Mouse (Mus musculus): Measurements from ENCODE around the gene Bmpr2.
A peak's percentile ranks its signal among the peaks of the same experiment; 100 is the strongest.

Gene Bmpr2

DNA sequence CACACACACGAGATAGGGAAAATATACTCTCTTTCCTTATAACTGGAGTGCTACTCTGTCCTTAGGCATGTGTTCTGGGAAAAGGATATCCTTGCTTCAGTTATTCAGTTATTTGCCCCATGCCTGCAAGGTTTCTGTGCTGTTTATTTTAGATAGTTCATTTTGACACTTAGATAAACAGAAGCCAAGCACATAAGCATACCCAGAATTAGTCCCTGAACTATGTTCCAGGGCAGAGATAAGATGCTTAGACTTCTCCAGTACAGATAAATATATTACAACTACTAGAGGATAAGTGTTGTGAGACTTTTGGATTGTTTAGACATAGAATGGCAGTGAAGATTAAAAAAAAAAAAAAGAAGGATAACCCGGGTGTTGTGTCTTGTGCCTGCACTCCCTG lies 41.2 kb downstream of the Bmpr2 start:
- no peak for DNase-seq

DNA sequence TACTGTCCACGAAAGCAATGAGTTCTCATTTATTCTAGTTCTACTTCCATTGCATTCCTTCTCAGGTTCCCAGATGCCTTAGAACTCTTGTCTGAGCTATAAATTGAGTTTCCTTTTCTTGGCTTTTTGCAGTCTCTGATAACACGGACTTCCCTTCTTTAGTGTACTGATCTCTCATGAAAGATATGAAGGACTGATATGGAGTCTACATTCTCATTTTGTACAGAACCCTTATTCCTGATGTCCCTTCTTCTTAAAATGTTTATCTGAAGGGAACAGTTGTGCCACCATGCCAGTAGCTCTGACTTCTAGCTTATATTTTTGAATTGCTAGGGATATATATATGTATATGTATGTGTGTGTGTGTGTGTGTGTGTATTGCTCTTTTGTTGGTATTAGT lies 46.7 kb downstream of the Bmpr2 start:
- DNase-seq = no peak

DNA sequence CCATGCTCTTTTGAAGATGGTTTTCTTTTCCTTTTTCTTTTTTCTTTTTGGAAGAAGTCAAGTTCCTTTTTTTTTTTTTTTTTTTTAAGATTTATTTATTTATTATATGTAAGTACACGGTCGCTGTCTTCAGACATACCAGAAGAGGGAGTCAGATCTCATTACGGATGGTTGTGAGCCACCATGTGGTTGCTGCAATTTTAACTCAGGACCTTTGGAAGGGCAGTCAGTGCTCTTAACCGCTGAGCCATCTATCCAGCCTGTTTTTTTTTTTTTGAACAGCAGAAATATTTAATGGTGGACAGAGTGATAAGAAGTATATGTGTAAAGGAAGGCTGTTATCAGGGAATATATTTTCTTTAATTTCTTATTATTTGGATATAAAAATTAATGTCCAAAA lies 49.6 kb downstream of the Bmpr2 start:
- DNase-seq = no peak

DNA sequence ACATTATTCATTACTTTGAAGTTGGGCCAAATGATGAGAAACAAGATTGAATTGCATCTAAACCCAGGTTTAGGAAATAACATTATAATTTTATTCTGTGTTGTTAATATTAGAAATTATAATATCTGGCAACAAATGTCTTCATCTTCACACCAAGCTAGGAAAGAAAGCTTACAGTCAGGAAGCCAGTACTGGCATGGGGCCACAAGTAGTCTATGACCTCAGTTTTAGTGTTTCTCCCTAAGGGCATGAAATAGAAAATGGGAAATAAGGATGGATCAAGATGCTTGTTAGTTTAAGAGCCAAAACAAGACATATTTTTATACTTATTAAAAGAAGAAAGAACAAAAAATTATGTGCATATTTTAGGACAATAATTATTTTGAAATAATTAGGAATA lies 62.2 kb downstream of the Bmpr2 start:
- DNase-seq = no peak

DNA sequence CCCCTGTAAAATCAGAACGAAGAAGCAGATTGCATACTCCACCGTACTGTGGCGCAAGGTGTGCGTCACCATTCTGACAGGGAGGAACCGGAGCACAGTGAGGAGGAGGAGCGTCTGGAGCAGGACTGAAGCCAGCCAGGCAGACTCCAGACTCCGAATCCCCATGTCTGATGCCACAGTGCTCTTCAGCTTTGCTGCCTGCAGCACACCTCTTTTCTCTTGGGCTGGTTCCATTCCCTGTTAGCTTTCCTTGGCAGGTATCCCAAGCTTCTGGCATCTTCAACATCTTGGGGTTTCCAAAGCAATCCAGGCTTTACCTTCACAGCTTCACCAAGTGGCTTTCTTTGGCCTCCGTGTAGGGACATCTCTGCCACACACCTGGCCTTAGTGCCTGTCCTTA lies 63.4 kb downstream of the Bmpr2 start:
- no peak for DNase-seq

DNA sequence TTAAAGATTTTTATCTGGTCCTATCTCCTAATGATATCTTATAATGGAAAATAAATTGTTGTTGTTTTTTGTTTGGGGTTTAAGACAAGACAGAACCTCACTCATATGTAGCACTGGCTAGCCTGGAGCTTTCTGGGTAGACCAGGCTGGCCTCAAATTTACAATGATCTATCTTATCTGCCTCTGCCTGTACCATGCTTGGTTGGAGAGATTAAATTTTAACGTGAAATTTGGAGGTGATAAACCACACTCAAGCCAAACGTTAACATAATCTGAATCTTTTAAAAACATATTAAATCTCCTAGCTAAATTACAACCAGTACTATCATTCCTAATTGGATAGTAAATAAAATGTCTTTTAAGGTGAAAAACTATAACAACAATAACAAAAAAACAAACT lies 66.2 kb downstream of the Bmpr2 start:
- no peak for DNase-seq

DNA sequence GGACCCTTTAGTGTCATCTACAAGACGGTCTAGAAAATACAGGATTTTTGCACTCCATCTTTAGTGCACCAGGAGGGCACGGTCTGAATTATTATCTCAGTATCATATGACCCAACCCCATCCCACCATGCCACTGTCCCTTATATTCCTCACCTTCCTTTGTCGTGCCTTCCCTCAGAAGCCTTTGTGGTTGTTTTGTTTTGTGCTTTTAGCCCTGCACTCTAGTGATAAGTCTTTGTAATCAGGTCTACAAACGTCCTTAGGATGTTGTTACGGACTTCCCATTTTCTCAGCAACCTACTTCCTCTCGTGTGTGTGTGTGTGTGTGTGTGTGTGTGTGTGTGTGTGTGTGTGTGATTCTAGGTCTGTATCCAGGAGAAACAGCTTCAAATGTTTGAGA lies 67.0 kb downstream of the Bmpr2 start:
- DNase-seq = no peak

DNA sequence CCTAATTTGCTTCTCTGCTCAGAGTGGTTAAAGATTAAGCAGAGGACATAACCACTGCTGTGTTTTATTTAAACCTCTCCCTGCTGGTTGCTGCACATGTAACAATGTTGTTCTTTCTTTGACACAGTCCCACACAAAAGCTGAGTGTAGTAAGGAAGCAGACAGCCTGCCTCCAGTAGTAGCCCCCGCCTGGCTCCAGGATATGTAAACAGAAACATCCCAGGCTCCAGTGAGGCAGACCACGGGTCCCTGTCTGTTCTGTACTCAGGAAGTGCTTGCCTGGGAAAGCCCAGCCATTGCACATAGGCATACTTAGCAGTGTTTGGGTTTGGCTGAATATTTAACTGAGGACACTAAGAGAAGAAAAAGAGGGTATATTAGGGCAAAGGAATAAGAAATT lies 70.5 kb downstream of the Bmpr2 start:
- no peak for DNase-seq

DNA sequence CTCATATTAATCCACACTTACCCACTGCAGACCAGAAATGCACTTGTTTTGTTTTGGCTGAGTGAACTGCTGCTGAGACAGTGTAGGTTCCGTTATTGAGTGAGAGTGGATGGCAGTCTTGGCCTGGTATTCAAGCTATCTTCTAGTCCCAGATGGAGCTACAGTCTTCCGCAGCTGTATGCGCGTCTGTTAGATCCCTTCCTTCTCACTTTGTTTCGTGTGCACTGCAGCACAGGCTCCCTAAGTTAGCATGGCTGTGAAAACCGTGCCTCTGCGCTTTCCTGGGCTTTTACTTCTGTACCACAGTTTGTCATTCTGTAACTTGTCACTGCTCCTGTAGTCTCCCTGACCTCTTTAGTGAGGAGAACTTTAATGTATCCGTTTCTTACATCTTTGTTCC lies 85.1 kb downstream of the Bmpr2 start:
- no peak for DNase-seq

DNA sequence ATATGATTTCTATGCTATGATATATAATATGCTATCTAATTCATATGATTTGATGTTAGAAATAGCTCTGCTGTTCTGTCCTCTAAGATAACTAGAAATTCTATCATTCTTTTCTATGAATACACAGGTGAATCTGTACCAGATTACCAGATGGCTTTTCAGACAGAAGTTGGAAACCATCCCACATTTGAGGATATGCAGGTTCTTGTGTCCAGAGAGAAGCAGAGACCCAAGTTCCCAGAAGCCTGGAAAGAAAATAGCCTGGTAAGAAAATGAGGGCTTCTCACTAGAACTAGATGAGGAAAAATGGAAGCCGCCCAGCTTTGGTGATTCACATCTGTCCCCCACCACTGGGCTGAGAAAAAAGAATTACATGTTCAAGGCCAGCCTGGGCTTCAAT lies 95.8 kb downstream of the Bmpr2 start:
- DNase-seq = no peak

DNA sequence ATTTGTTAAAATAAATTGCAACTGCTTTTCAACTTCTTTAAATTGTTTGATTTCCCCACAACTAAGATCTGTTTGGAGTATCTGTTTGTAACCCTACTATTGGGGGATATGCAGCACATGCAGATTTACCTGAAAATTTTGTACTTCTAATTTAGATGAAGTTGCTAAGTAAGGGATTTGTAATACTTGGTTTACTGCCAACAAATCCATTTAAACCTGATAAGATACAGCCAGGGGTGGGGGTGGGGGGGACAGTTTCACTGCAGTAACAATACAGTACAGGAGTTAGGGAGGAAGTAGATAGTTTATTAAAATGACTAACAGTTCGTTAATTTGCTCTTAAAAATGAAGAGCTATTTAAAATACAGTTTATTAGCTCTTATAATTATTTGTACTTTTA lies 98.9 kb downstream of the Bmpr2 start:
- no peak for DNase-seq

DNA sequence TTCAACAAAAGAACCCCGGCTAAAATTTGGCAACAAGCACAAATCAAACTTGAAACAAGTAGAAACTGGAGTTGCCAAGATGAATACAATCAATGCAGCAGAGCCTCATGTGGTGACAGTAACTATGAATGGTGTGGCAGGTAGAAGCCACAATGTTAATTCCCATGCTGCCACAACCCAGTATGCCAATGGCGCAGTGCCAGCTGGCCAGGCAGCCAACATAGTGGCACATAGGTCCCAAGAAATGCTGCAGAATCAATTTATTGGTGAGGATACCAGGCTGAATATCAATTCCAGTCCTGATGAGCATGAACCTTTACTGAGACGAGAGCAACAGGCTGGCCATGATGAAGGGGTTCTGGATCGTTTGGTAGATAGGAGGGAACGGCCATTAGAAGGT lies 104.8 kb downstream of the Bmpr2 start:
- no peak for DNase-seq

DNA sequence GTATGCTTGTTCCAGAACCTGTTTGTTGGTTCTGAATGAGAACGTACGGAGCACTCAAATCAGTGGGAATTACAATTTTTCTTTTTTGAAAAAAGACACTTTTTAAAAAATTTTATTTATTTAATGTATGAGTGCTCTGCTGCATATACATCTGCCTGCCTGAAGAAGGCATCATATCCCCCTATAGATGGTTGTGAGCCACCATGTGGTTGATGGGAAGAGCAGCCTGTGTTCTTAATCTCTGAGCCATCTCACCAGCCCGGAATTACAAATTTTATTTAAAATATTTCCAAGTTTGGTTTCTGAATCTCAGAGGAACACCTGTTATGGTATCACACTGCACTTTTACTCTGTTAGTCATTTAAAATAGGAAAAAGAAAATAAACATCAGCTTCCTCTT lies 110.8 kb downstream of the Bmpr2 start:
- no peak for DNase-seq

DNA sequence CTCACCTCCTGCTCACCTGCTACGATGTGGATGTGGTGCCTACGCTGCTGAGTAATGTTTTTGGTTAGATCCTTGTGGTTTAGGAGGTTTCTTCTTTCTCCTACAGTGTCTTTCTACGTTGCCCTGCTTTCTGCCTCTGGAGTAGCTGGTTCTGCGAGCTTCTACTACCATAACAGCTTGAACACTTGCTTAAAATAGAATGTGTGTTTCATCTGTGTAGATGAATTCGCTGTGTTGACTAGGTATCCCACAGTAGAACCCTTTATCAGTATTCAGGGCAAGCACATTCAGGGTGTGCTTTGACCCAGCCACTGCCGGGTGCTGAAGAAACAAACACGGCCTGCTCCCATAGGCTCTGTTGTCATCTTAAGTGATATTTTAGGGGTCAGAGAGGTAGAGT lies 114.9 kb downstream of the Bmpr2 start:
- DNase-seq = no peak

DNA sequence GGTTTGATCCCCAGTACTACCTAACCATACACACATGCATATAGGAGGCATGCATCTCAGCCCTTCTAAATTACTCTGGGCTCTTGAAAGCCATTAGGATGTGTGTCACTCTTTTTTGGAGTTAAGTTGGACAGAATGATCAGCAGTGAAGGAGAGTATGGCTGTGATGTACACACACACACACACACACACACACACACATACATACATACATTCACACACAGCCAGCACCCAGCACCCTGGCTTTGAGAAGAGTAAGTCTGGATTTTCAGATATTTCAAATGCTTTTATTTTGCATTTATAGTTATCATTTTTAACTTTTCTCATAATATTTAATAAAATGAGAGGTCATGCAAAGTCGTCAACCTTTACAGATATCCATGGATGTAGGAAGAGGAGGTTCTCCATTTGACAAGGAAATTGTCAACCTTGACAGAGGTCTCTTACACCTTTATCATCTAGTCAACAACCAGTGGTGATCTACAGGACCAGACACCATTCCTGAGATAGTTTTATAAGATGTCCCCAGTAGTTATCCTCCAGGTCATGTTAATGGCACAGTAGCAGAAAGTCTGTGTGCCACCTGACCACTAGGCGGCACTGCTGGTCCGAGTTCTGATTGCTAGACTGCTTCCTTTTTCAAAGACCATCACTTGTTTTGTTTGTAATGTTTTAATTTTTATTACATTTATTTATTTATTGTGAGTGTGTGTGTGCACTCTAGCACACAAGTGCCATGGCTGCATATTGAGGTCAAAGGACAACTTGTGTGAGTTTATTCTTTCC lies 120.3 kb downstream of the Bmpr2 start:
- DNase-seq = peak; percentile 80

DNA sequence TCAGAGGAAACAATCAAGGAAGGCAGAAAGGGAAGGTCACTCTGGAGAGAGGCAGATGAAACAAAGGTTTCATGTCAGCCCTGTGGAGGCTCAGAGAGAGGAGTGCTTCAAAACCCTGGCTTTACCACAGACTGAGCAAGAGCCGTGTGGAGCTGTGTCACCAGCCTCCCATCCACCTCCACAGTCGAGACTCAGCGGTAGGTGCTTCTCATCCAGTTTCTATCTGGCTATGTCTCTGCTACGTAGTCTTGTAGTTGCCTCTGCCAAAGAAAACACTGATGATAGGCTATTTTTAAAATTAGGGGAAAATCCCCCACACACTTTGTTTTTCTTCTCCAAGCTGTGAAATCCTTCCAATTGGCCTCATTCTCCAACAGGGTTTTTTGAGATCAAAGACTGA lies 123.7 kb downstream of the Bmpr2 start:
- no peak for DNase-seq

DNA sequence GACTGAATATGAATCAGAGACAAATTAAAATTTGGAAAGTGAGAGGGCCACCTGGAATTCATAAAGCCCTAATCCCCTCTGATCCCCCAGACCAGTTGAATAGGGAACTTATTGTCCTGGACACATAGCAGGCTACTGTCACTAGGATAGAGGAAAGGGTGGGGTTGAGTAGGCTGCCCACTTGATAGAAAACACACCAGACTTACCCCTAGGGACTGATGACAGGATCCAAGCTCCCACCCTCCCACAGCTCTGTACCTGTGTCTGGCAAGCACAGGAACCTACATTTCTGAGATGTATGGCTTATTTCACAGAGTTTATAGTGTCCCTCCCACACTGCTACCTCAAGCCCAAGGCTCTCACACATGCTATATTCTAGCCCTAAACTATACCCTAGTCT lies 124.8 kb downstream of the Bmpr2 start:
- DNase-seq = no peak

DNA sequence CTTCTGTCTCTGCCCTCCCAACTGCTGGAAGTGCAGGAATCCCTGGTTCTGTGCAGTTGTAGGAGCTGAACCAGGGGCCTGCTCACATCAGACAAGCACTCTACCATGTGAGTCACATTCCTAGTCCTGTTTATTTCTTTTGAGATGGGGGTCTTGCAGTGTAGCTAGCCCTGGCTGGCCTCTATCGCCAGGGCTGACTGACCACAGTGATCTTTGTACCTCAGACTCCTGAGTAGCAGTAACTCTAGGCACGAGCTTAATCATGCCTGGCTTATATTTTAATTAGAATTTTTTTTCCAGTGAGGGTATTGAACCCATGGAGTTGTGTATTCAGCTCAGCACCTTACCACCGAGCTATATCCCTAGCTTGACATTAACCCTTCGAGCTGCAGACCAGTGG lies 128.0 kb downstream of the Bmpr2 start:
- no peak for DNase-seq

DNA sequence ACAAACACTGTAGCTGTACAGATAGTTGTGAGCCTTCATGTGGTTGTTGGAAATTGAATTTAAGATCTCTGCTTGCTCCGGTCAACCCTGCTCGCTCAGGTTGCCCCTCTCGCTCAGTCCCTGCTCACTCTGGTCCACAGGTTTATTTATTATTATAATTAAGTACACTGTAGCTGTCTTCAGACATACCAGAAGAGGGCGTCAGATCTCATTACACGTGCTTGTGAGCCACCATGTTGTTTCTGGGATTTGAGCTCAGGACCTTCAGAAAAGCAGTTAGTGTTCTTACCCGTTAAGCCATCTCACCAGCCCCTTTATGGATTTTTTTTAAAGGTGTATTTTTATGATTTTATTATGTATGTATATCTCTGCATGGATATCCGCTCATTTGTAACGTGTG lies 129.6 kb downstream of the Bmpr2 start:
- DNase-seq = no peak

DNA sequence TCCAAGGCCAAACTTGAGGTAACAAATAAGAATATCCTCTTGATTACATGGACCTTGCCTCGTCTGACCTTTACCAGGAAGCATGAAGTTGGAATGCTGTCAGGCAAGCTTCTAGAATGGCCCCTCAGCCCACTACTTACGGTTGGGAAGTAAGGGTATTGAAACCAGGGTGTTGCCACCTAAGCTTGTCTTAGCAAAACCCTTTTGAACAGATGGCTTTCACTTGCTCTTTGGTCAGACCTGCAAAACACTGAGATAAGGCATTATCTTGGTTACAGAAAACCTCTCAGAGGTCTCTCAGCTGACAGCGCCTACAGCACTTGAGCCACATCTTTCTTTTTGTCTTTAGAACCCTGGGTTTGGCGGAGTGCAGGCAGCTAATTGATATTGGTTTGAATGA lies 130.8 kb downstream of the Bmpr2 start:
- DNase-seq = no peak

DNA sequence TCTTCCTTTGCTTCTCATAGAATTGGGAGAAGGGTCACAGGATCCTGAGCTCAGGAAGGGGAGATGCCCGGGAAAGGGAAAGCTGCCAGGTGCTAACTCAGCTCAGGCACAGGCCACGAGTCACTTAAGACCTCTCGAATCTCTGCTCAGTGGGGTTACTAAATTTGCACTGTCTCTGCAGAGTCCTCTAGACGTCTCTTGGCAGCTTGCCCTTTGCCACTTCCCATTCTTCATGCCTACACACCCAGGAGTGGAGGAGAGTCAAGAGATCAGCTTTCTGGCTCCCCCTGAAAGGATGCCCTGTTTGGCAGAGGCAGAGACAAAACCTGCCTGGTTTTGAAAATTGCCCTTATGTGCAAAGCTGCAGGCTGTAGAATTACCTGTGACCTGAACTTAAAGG lies 132.3 kb downstream of the Bmpr2 start:
- no peak for DNase-seq

DNA sequence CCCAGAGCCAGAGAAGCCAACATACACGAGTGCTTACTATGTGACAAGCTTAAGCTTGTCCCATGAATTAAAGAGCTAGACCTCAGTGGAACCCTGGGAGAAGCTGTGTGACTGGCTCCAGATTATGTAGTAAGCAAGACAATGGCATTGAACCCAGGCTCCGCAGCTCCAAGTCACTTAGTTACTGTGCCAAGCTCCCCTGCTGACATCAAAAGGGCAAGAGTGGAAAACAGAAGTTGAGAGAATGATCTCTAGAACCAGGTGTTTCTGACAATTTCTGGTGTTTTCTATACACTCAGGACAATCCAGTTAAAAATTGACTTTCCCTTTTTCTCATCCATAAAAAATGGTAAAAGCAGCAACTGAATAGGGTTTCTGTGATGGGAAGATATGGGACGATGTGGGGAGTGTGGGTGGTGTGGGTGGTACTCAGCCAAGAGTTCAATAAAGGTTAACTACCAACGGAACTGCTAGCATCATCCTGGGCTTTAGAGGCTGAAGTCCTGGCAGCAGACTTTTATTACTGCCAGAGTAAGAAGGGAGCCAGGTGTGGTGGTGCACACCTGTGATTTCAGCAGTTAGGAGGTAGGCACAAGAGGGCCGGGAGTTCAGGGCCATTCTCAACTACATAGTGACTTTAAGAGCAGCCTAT lies 134.1 kb downstream of the Bmpr2 start:
- DNase-seq = no peak

DNA sequence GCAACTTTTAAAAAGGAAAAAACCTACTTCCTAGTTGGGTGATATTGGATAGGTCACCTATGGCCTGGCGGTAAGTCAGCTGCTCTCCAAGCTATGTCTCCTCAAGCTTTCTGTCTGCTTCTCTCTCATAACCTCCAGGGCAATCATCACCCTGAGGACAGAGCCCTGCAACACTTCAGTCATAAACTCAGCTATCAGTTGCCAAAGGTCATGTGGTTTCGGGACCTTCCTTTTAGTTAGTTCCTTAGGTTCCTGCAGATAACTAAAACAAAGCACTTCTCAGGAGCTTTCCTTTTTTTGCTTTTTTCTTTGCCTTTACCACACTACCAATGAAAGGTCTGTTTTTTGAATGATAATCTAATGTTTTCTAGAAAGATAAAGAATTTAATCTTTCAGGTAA lies 136.5 kb downstream of the Bmpr2 start:
- no peak for DNase-seq

DNA sequence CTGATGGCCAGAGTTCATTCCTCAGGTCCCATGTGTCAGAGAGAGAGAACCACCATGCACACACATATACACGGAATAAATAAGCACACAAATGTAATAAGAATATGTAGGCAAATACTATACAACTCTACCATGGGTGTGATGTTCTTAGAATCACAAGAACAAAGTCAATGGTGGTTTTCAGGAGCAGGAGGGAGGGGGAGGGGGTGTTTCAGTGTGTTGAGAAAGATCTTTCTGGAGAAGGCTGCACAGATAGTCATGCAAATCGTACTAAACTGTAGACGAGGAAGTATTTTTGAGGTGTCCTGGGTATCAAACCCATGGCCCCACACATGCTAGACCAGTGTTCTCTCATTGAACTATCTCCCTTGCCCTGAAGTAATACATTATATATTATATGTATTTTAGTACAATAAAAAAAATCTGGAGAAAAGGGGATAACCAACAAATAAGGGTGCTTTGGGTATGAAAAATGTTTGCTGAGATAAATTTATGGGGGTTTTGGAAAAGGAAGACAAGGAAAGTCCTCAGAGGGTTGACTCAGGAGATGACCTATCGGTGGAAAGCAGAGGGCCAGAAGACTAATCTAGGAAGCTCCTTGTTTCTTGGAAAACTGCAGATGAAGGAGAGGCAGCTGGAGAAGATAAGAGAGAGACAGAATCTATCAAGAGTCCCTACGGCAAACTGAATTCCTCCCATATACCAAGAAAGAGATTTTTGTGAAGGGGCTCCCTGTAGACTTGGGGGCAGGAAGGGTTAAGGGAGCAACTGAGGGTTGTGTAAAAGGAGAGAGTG lies 138.1 kb downstream of the Bmpr2 start:
- no peak for DNase-seq
